Mouse (Mus musculus) liver, adult 2 months (tissue): Measurements from ENCODE around the gene Ypel4. TPM values are rescaled to one million over a fixed set of nuclear protein-coding genes. Genes with fewer than 3 reads are reported as not detected.
"Not testable (repeated sequence)": the region's sequence is repeated elsewhere in the genome, so short reads cannot be mapped to it uniquely, and the experiment has no call there.

Source experiments
- DNase-seq: peaks from one replicate; pipeline ENCODE4 v3.0.0-alpha.2; 2011; ENCODE audit warnings: low read depth, low spot score; ENCODE audit errors: extremely low read depth
- H3K27ac ChIP-seq: fragments of 200-500 bp; replicated peaks from 2 replicates; pipeline ENCODE4 v1.5.1; 2012; ENCODE audit warnings: low read depth, mild to moderate bottlenecking, control low read depth, inconsistent platforms, low read length; ENCODE audit not compliant: insufficient read depth
- H3K27me3 ChIP-seq: fragments of 200-500 bp; 2 replicates; pipeline ENCODE4 v1.6.1; 2012; ENCODE audit warnings: mild to moderate bottlenecking, moderate library complexity, low read length, inconsistent platforms; ENCODE audit not compliant: control insufficient read depth, insufficient read depth
- H3K36me3 ChIP-seq: fragments of 200-500 bp; 2 replicates; pipeline ENCODE4 v1.6.1; 2012; ENCODE audit warnings: low read length, inconsistent platforms; ENCODE audit not compliant: control insufficient read depth, insufficient read depth
- H3K4me1 ChIP-seq: fragments of 200-500 bp; 2 replicates; pipeline ENCODE4 v1.6.1; 2011; ENCODE audit warnings: low read length; ENCODE audit not compliant: control insufficient read depth, insufficient read depth
- H3K4me3 ChIP-seq: fragments of 200-500 bp; 2 replicates; pipeline ENCODE4 v1.5.1; 2011; ENCODE audit warnings: low read depth, mild to moderate bottlenecking, control low read depth, low read length, moderate library complexity; ENCODE audit not compliant: insufficient read depth
- H3K79me2 ChIP-seq: fragments of 200-500 bp; 2 replicates; pipeline ENCODE4 v1.6.1; 2012; ENCODE audit warnings: inconsistent platforms, mild to moderate bottlenecking, low read length, moderate library complexity; ENCODE audit not compliant: control insufficient read depth, insufficient read depth
- H3K9ac ChIP-seq: fragments of 200-500 bp; 2 replicates; pipeline ENCODE4 v1.6.1; 2012; ENCODE audit warnings: low read depth, mild to moderate bottlenecking, control low read depth, inconsistent platforms, low read length
- CTCF ChIP-seq: fragments of 200-500 bp; IDR thresholded peaks from 2 replicates; pipeline ENCODE4 v1.5.1; 2011; ENCODE audit warnings: low read depth, low read length, control low read depth
- POLR2A ChIP-seq: fragments of 200-500 bp; IDR thresholded peaks from 2 replicates; pipeline ENCODE4 v1.6.1; 2011; ENCODE audit warnings: low read length, control low read depth; ENCODE audit not compliant: insufficient read depth; ENCODE audit errors: extremely low read depth
- WGBS: fragments of 180-500 bp; shearing (Covaris S2); methylation state at CpG from one replicate; pipeline ENCODE4 v1.1.7; 2018; 5-methylcytosine and 5-hydroxymethylcytosine counted together
- polyA plus RNA-seq: library from polyadenylated mRNA; depleted of rRNA; stranded (reverse); fragments of >200 nt; gene quantifications from 2 replicates; pipeline ENCODE4 v1.2.3, GENCODE M21; 2012
- total RNA-seq: library from RNA; depleted of rRNA; stranded (reverse); fragments of >200 nt; gene quantifications from 2 replicates; pipeline ENCODE4 v1.2.3, GENCODE M21; 2014

The Ypel4 gene
- total and polyA plus RNA-seq, 2 experiments: 0.05 TPM; not detected in 1

DNA sequence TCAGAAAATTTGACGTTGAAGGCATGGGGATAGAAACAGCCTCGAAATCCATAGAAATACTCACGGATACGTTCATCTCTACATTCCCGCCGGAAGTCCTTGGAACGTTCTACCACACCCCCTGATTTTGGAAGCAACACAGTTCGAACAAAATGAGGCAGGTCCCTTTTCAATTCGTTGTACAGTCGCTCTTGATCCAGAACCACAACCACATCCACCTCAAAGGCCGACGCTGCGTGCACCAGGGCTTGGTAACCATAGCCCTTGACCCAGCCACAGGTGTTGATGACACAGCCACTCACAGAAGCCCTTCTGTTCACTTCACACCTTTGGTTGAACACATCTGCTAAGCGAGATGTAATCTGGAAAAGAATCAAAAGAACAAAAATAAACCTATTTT lies 10.0 kb upstream of the Ypel4 start:
- Histone ChIP-seq H3K9ac (no peak overlapping the region), H3K27me3 (no peaks in the 10 kb centered on the region), H3K27ac (no peak overlapping the region), H3K36me3 (peaks cover 15% of the 10 kb centered on the region), H3K4me1 (peaks cover 14% of the 10 kb centered on the region), H3K4me3 (no peak overlapping the region), H3K79me2 (peaks cover 9% of the 10 kb centered on the region; the same call in 1 of the 2 replicates)
- WGBS: 97% methylated on average over 14 of the region's 14 CpGs
- TF ChIP-seq POLR2A (no peak), CTCF (no peak)
- DNase-seq: no peak

DNA sequence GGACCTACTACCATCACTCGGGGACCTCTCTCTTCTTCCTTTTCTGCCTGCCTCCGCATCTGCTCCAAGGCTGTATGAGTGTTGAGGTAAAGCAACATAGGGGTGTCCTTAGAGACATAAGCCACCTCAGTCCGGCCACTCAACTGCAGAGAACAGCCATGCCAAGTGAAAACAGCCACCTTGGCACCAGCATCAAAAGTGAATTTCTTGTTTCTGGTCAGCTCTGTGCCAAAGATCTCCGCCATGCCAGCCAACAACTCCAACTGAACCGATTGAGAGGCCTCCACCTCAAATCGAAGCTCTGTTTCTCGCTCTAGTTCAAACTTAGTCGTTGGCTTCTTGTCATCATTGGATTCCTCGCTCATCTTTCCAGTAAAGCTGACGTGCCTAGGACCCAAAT lies 8.1 kb upstream of the Ypel4 start:
- no peak for TF ChIP-seq CTCF
- H3K27me3 ChIP-seq: no peaks in the 10 kb centered on the region
- H3K79me2 ChIP-seq: peaks cover 9% of the 10 kb centered on the region; the same call in 1 of the 2 replicates
- H3K4me3 ChIP-seq: 0 out of 2 replicates have a peak overlapping the region, but pooled peaks have one; percentile 11
- peak; percentile 52 for DNase-seq
- peaks cover 14% of the 10 kb centered on the region for H3K4me1 ChIP-seq
- H3K36me3 ChIP-seq: peaks cover 15% of the 10 kb centered on the region
- no peak overlapping the region for H3K9ac ChIP-seq
- 37% methylated on average over 10 of the region's 10 CpGs for WGBS
- no peak overlapping the region for H3K27ac ChIP-seq

DNA sequence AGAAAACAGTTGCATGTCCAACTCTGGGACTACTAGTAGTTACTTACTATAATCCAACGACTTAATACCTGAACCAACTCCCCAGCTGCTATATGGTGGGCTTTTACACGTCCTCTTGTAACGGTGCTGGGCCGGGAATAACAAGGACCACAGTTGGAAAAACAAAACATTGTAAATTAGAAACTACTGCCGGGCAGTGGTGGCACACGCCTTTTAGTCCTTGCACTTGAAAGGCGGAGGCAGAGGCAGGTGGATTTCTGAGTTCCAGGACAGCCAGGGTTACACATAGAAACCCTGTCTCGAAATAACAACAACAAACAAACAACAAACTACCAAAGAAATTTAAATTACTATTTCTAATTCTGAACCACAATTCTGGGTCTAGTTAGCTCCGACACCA lies 7.1 kb upstream of the Ypel4 start:
- H3K4me3 ChIP-seq: peak overlapping the region; percentile 50
- peaks cover 20% of the 10 kb centered on the region for H3K4me1 ChIP-seq
- peak overlapping the region; percentile 46 for H3K9ac ChIP-seq
- 1% methylated on average over 9 of the region's 9 CpGs for WGBS
- peak overlapping the region; percentile 24 for H3K27ac ChIP-seq
- H3K79me2 ChIP-seq: peaks cover 9% of the 10 kb centered on the region; the same call in 1 of the 2 replicates
- H3K36me3 ChIP-seq: peaks cover 15% of the 10 kb centered on the region
- DNase-seq: no peak
- H3K27me3 ChIP-seq: no peaks in the 10 kb centered on the region
- TF ChIP-seq CTCF (no peak), POLR2A (no peak)

GRCm38 (mm10) chr2:84727172-84727858 lies 6.5 kb upstream of the Ypel4 start, which contains the start of gene Clp1:
Gene Clp1, minus strand, starts transcription at chr2:84727350.
- WGBS: under 1% methylated on average over 39 of the region's 39 CpGs
- H3K4me1 ChIP-seq: peaks cover 20% of the 10 kb centered on the region
- H3K4me3 ChIP-seq: peak within 1 kb of the TSS; percentile 64
- peak; percentile 92 for DNase-seq
- peaks cover 9% of the 10 kb centered on the region; the same call in 1 of the 2 replicates for H3K79me2 ChIP-seq
- no peaks in the 10 kb centered on the region for H3K27me3 ChIP-seq
- peak within 1 kb of the TSS; percentile 73 for H3K9ac ChIP-seq
- TF ChIP-seq POLR2A (peak; percentile 59), CTCF (no peak)
- peak within 1 kb of the TSS; percentile 88 for H3K27ac ChIP-seq
- H3K36me3 ChIP-seq: peaks cover 15% of the 10 kb centered on the region

DNA sequence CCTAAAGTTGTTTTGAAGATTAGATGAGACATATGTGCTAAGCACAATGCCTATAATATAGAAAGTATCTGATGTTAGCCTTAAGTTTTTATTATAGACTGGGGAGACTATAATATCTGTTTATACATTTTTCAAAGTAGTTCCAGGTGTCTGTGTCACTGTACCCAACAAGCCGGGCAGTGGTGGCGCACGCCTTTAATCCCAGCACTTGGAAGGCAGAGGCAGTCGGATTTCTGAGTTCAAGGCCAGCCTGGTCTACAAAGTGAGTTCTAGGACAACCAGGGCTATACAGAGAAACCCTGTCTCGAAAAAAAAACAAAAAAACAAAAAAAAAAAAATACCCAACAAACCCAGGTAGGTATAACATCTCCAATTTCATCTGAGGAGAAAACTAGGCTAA lies 5.7 kb upstream of the Ypel4 start:
- not testable (repeated sequence) for H3K4me3 ChIP-seq, H3K27me3 ChIP-seq, DNase-seq, H3K27ac ChIP-seq, H3K9ac ChIP-seq, H3K79me2 ChIP-seq
- WGBS: 91% methylated on average over 5 of the region's 5 CpGs
- Histone ChIP-seq H3K4me1 (peaks cover 20% of the 10 kb centered on the region), H3K36me3 (peaks cover 14% of the 10 kb centered on the region)

GRCm38 (mm10) chr2:84731206-84731605 lies 2.7 kb upstream of the Ypel4 start:
- no peaks in the 10 kb centered on the region for H3K79me2 ChIP-seq
- H3K4me1 ChIP-seq: peaks cover 12% of the 10 kb centered on the region
- H3K4me3 ChIP-seq: no peak overlapping the region
- 39% methylated on average over 3 of the region's 3 CpGs for WGBS
- peak; percentile 89 for DNase-seq
- H3K27me3 ChIP-seq: no peaks in the 10 kb centered on the region
- peak overlapping the region; percentile 87 for H3K27ac ChIP-seq
- H3K9ac ChIP-seq: no peak overlapping the region
- H3K36me3 ChIP-seq: no peaks in the 10 kb centered on the region
- no peak for TF ChIP-seq POLR2A
- TF ChIP-seq CTCF: no peak
